Mouse (Mus musculus) liver, adult (tissue): ENCODE measurements around the gene Tmbim1.

Experiments
- GATA4 ChIP-seq: IDR thresholded peaks from 2 replicates; pipeline ENCODE4 v1.6.1; 2014; ENCODE audit warnings: mild to moderate bottlenecking, low read length; ENCODE audit not compliant: insufficient replicate concordance

The Tmbim1 gene

DNA sequence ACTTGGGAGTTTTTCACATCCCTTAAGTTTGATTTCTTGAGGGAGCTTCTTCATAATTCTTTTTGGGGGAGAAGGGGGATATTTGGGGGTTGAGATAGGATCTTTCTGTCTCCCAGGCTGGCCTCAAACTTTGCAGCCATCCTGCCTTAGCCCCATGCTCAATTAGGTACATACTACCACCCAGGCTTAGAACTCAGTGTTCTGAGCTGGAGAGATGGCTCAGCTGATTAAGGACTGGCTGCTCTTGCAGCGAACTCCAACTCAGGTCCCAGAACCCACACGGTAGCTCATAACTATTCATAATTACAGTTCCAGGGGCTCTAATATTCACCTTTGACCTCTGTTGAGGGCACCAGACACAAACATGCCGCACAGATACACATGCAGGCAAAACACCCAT, 29.2 kb upstream of the Tmbim1 start:
- TF ChIP-seq GATA4: peak; percentile 54; the same call in 1 of the 2 replicates

GRCm38 (mm10) chr1:74332930-74333329, 27.5 kb upstream of the Tmbim1 start:
- no peak for TF ChIP-seq GATA4

GRCm38 (mm10) chr1:74332241-74332763, 26.9 kb upstream of the Tmbim1 start:
- TF ChIP-seq GATA4: no peak

DNA sequence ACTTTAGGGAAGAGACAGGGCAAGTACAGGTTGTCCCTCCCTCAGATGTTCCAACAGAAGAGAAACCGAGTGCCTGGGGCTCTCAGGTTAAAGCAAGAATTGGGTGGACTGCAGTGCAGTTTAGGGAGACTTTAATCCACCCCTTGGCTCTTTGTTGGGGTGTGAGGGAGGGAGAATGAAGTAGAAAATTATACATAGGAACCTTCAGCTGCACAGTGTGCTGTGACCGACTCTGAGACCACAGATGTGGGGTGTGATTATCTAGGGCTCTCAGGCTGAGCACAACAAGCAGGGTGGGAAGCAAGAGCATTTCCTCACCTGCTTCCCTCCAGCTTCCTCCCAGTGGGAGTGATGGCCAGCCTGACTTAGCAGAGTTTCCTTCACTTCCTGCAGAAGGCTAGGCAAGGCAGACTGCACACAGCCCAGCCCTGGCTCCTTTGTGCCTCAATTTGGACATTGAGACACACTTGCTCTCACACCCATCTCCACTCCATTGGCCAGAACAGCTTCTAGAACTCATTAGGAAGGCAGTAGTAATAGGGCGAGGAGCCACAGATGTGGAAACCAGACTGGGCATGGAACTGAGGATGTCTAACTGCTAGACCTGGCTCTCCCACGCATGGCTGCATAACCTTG, 25.7 kb upstream of the Tmbim1 start:
- no peak for TF ChIP-seq GATA4

DNA sequence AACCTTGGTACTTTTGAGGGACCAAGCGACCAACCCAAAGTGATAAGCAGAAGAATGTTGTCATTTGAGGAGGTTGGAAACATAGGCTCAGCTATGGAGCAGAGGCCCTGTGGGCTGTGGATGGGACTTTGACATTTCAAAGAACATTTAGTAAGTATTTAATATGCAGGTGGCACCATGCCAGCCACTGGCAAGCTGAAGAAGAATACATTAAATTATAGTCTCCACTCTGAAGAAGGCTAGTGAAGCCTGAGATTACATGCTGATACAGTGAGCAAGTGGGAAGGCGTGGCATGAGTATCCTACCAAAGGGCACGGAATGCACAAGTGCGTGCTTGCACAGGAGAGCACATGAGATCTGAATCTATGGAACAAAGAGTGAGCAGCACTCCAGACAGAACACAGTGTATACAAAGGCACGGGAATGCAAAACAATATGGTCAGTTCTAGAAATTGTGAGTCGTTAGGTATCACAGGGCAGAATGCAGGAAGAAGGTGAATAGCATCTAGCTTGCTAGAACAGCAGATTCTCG, 24.5 kb upstream of the Tmbim1 start:
- no peak for TF ChIP-seq GATA4

DNA sequence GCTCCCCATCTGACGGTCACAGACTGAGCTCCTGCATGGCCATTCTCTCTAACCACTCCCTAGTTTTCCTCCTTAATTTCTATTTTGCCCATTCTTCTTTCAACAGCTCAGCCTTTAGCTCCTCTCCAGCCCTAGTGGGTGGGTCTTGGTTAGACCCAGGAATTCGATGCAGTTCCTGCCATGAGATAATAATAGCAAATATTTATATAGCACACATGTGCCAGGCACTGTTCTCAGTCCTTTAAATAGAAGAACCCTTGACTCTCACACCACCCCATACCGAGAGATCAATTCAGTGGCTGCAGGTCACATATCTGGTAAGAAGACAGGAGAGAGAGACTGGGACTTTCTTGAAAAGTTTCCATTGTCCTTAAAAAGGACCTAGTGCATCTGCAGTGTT, 16.0 kb upstream of the Tmbim1 start:
- TF ChIP-seq GATA4: no peak

GRCm38 (mm10) chr1:74318711-74319110, 13.3 kb upstream of the Tmbim1 start:
- no peak for TF ChIP-seq GATA4

DNA sequence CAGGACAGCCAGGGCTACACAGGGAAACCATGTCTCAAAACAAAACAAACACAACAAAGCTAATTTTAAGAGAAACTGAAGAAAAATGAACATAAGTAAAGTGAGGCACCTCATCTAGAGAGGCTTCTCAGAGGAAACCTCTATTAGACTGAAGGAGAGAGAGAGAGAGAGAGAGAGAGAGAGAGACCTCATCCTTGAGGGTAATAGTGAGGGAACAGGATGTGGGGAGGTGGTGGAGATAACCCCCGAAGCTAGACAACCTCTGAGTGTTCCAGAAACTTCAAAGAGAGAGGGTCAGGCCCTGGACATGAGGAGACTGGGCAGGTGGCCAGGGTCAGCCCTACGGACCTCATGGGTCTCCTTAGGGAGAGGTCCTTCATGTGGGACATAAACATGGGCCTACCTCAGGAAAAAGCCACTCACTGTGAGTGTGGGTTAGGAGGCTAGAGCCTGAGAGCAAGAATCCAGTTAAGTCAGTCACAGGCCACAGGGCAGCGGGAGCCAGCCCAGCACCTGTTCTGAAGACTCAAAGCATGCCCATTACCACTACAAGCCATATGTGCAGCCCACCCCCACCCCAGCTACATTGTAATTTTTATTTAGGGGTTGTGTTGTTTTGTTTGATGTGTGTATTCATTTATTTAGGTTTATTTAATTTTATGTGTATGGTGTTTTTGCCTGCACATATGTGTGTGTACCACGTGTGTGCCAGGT, 10.8 kb upstream of the Tmbim1 start:
- TF ChIP-seq GATA4: no peak

DNA sequence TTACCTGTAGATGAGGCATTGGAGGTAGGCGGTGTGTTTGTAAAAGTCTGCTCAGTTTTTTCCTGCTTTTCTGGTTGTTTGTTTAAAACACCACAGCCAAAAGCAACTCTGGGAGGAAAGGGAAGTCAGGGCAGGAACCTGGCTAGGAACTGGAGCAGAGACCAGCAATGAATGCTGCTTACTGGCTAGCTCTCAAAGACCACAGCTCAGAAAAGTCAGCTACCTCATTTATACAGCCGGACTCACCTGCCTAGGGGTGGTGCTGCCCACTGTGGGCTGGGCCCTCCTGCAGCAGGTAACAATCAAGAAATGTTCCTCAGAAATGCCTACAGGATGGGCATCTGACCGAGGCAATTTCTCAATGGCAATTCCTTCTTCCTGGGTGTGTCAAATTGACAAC, 9.4 kb upstream of the Tmbim1 start:
- TF ChIP-seq GATA4: no peak

DNA sequence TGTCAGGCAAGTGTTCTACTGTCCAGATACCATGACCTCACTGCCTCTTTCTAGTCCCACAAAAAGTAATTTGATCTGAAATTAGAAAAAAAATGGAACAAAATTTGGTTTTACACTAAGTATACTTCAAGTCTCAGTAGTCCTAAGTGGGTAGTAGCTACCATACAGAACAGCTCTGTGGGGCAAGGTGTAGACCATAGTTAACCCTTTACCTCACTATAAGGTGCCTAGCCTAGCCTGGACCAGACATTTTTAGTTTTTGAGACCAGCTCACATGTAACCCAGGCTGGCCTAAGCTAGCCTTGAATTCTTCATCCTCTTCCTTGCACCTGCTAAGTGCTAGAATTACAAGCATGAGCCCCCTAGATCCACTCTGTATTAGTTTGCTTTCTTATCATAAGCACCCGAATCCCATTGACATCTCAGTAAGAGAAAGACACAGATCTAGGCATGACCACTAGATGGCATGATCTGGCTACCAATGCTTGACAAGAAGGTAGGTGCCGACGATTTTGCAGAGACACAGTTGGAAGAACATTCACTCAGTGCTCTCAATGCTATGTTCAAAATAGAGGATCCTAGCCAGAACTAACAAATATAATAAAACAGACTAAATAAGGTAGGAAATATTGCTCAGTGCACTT, 7.7 kb upstream of the Tmbim1 start:
- no peak for TF ChIP-seq GATA4

GRCm38 (mm10) chr1:74309767-74310166, 4.3 kb upstream of the Tmbim1 start:
- peak; percentile 70 for TF ChIP-seq GATA4

DNA sequence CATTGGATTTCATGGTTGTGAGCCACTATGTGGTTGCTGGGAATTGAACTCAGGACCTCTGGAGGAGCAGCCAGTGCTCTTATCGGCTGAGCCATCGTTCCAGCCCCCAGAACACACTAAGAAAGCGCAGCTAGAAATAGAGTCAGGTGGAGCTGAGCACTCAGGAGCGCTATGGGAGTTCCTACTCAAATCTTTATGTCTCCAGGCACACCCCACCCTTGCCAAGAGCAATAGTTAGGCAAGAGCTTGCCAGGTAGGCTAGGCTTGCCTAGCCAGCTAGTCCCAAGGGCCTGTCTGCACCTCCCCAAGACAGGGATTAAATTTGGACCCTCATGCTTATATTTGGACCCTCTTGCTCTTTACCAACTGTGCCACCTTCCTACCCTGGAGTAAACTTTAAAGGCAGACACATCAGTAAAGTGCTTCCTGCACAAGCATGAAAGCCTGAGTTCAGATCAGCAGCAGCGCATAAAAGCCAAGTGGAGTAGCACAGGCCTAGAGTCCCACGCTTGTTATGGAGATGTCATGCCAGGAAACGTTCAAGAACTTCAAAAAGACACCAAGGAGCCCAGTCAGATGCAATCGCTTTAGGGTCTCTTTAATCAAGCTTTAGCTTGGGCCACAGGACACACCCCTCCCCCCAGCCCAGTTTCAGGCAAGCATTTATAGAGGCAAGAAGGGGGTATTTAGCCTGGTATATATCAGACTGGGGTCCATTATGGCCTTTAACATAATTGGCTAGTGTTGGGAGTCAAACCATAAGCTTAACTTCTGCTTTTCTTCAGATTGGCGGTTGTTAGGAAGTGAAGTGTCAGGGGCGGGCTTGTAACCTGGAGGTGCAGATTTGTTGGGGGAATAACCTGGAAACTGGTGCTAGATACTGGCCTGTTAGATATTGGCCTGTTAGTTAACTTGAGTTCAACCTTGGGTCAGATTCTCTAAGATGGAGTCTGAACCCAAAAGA, 2.9 kb upstream of the Tmbim1 start:
- no peak for TF ChIP-seq GATA4

- TF ChIP-seq GATA4: no peak
Measured at GRCm38 (mm10) chr1:74307146-74307545, 1.7 kb upstream of the Tmbim1 start.

GRCm38 (mm10) chr1:74304946-74305345, 476 bp downstream of the Tmbim1 start:
- no peak for TF ChIP-seq GATA4

- no peak for TF ChIP-seq GATA4
Measured at GRCm38 (mm10) chr1:74304339-74304790, 1.1 kb downstream of the Tmbim1 start.
